Mouse (Mus musculus): ENCODE measurements around the gene Arhgap8.

GRCm38 (mm10) chr15:84682821-84683220 lies 37.0 kb upstream of the Arhgap8 start:
- no peak for TF ChIP-seq CTCF (IDR thresholded peaks at IDR 0.05; ENCODE audit: borderline replicate concordance, extremely low read depth, insufficient read depth, insufficient read length)
- TF ChIP-seq POLR2A (IDR thresholded peaks at IDR 0.05; ENCODE audit: borderline replicate concordance, extremely low read depth, insufficient read depth, insufficient read length, poor library complexity, severe bottlenecking) = no peak
